Mouse (Mus musculus) kidney, postnatal 25 days (tissue): ENCODE data around the gene Fbxo27.
"Not testable (repeated sequence)": the region's sequence is repeated elsewhere in the genome, so short reads cannot be mapped to it uniquely, and the experiment has no call there.

Experiments used
- DNase-seq, 2 experiments: peaks; one replicate each; pipeline ENCODE4 v3.0.0; 2021; ENCODE audit warnings: mixed read lengths in 2 of 2

The Fbxo27 gene

GRCm38 (mm10) chr7:28692545-28693320 is at the start of gene Fbxo27:
Gene Fbxo27 (plus strand): TSS chr7:28692849.
- DNase-seq = peak in 1 of 2 experiments; percentile 41

GRCm38 (mm10) chr7:28645366-28645765 is 47.3 kb upstream of the Fbxo27 start:
- DNase-seq = no peak

- DNase-seq = no peak
Observed at GRCm38 (mm10) chr7:28645947-28646475, 46.6 kb upstream of the Fbxo27 start.

- no peak for DNase-seq
Observed at GRCm38 (mm10) chr7:28647016-28647415, 45.6 kb upstream of the Fbxo27 start.

- no peak for DNase-seq
Observed at GRCm38 (mm10) chr7:28651157-28651556, 41.5 kb upstream of the Fbxo27 start.

- no peak for DNase-seq
Observed at GRCm38 (mm10) chr7:28656430-28656829, 36.2 kb upstream of the Fbxo27 start.

- DNase-seq = no peak
Observed at GRCm38 (mm10) chr7:28665620-28666579, 26.7 kb upstream of the Fbxo27 start.

- no peak for DNase-seq
Observed at GRCm38 (mm10) chr7:28671172-28671571, 21.5 kb upstream of the Fbxo27 start.

- DNase-seq = no peak
Observed at GRCm38 (mm10) chr7:28672276-28672675, 20.4 kb upstream of the Fbxo27 start.

GRCm38 (mm10) chr7:28672786-28673185 is 19.9 kb upstream of the Fbxo27 start:
- not testable (repeated sequence) for DNase-seq

GRCm38 (mm10) chr7:28674994-28675393 is 17.7 kb upstream of the Fbxo27 start:
- no peak for DNase-seq

GRCm38 (mm10) chr7:28675746-28676145 is 16.9 kb upstream of the Fbxo27 start:
- peak in 1 of 2 experiments; percentile 33 for DNase-seq

- DNase-seq = no peak
Observed at GRCm38 (mm10) chr7:28676811-28677541, 15.7 kb upstream of the Fbxo27 start.

GRCm38 (mm10) chr7:28677624-28678023 is 15.0 kb upstream of the Fbxo27 start:
- DNase-seq = no peak

- DNase-seq = no peak
Observed at GRCm38 (mm10) chr7:28691075-28691474, 1.6 kb upstream of the Fbxo27 start.

GRCm38 (mm10) chr7:28693321-28693966 is 795 bp downstream of the Fbxo27 start:
- DNase-seq = peak; percentile 73 to 83

- peak in 1 of 2 experiments; percentile 35 for DNase-seq
Observed at GRCm38 (mm10) chr7:28694423-28694822, 1.8 kb downstream of the Fbxo27 start.

GRCm38 (mm10) chr7:28694966-28695511 is 2.4 kb downstream of the Fbxo27 start:
- no peak for DNase-seq

GRCm38 (mm10) chr7:28697277-28697676 is 4.6 kb downstream of the Fbxo27 start:
- no peak for DNase-seq

GRCm38 (mm10) chr7:28700269-28700668 is 7.6 kb downstream of the Fbxo27 start:
- no peak for DNase-seq

GRCm38 (mm10) chr7:28701306-28701705 is 8.7 kb downstream of the Fbxo27 start:
- not testable (repeated sequence) for DNase-seq
